Mouse (Mus musculus): ENCODE data around the gene Shc4.

Gene Shc4

DNA sequence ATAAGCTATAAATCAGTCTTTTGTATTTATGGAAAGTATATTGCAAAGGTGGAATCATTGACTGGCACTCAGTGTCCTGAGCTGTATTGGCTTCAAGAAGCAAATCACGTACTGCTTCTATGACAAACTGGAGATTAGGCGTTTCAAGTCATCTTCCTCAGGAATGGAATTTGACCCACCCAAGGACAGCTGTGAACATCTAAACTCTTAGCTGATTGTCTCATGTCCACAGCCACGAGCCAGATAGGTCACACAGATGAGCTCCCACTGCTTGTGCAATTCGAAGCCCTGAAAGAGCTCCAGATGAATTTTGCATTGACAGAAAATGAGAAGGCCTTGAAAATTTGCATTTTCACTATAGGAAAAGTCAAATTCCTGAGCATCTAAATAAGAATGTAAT lies 146.3 kb downstream of the Shc4 start:
- in situ Hi-C loops (cut with MboI, MseI), result no loop called here
